15 mouse cellular contexts compared by ENCODE assay signal in genomic region chr9:103326449-103326848, GRCm38 (mm10). TPM values are rescaled to one million over a fixed set of nuclear protein-coding genes. Genes with fewer than 3 reads are reported as not detected.
DNase-seq lines count a peak whose midpoint lies in the region; ATAC-seq and TF ChIP-seq lines count a peak whose summit lies in the region.
"Had no signal": no experiment of that assay in that cellular context is flagged by ENCODE, and none has a peak within 500 bp of the region (broad histone marks: within the 10 kb centered on the region; RNA-seq: fewer than 3 reads in every experiment).

No protein-coding gene starts in this region.

- no peak for TF ChIP-seq CTCF in intestine, postnatal 0 days (IDR thresholded peaks at IDR 0.05; ENCODE audit: low read depth)
- no peak for TF ChIP-seq CTCF in bone marrow, adult 2 months (IDR thresholded peaks at IDR 0.05; ENCODE audit: control insufficient read depth, insufficient read depth, low read length)

- TF ChIP-seq POLR2A in bone marrow, adult 2 months (IDR thresholded peaks at IDR 0.05; ENCODE audit: borderline replicate concordance, control insufficient read depth, low read depth, low read length): no peak

- no peak overlapping the region for H3K27ac ChIP-seq in intestine, embryonic 15.5 days
- no peak overlapping the region for H3K27ac ChIP-seq in intestine, postnatal 0 days (ENCODE audit: low read depth, low read length)
- peak overlapping the region; percentile 63 for H3K27ac ChIP-seq in bone marrow, adult 2 months (ENCODE audit: control insufficient read depth, insufficient read depth, low read depth, low read length, poor library complexity)
- peak overlapping the region; percentile 83 for H3K27ac ChIP-seq in liver, embryonic 16.5 days (ENCODE audit: low read length)
- H3K27ac ChIP-seq in forebrain, embryonic 11.5 days (ENCODE audit: low read depth, low read length): no peak overlapping the region
- H3K27ac ChIP-seq: kidney, embryonic 15.5 days; limb, embryonic 10.5 days; midbrain, embryonic 13.5 days had no signal

- no peak overlapping the region for H3K9ac ChIP-seq in intestine, embryonic 15.5 days
- no peak overlapping the region for H3K9ac ChIP-seq in intestine, postnatal 0 days (ENCODE audit: low read depth, low read length)
- peak overlapping the region; percentile 33; the same call in 1 of the 2 replicates for H3K9ac ChIP-seq in liver, embryonic 16.5 days (ENCODE audit: low read depth, low read length)
- H3K9ac ChIP-seq in forebrain, embryonic 11.5 days (ENCODE audit: low read length): no peak overlapping the region
- H3K9ac ChIP-seq: kidney, embryonic 15.5 days; midbrain, embryonic 13.5 days had no signal

- no peak overlapping the region for H3K4me2 ChIP-seq in intestine, embryonic 15.5 days (replicated peaks)
- no peak overlapping the region; the same call in 1 of the 2 replicates for H3K4me2 ChIP-seq in intestine, postnatal 0 days (replicated peaks; ENCODE audit: low read depth)
- peak overlapping the region; percentile 47 for H3K4me2 ChIP-seq in liver, embryonic 16.5 days (ENCODE audit: low read depth, low read length)
- H3K4me2 ChIP-seq in forebrain, embryonic 11.5 days (ENCODE audit: low read depth, low read length, severe bottlenecking): no peak overlapping the region
- H3K4me2 ChIP-seq: kidney, embryonic 15.5 days; midbrain, embryonic 13.5 days had no signal

- no peaks in the 10 kb centered on the region for H3K9me3 ChIP-seq in intestine, embryonic 15.5 days
- H3K9me3 ChIP-seq in intestine, postnatal 0 days (ENCODE audit: control insufficient read depth): no peaks in the 10 kb centered on the region
- no peaks in the 10 kb centered on the region for H3K9me3 ChIP-seq in liver, embryonic 16.5 days (replicated peaks; ENCODE audit: control insufficient read depth, low read length)
- no peaks in the 10 kb centered on the region for H3K9me3 ChIP-seq in forebrain, embryonic 11.5 days (ENCODE audit: control insufficient read depth, low read length)
- H3K9me3 ChIP-seq: kidney, embryonic 15.5 days; limb, embryonic 10.5 days; midbrain, embryonic 13.5 days had no signal

- H3K36me3 ChIP-seq in intestine, embryonic 15.5 days: peaks cover 44% of the 10 kb centered on the region
- peaks cover 61% of the 10 kb centered on the region for H3K36me3 ChIP-seq in intestine, postnatal 0 days (ENCODE audit: control insufficient read depth, insufficient read depth)
- H3K36me3 ChIP-seq in liver, embryonic 16.5 days (ENCODE audit: control insufficient read depth, insufficient read depth): peaks cover 71% of the 10 kb centered on the region
- H3K36me3 ChIP-seq in forebrain, embryonic 11.5 days (ENCODE audit: control insufficient read depth, insufficient read depth, low read length): peaks cover 21% of the 10 kb centered on the region; the same call in 1 of the 2 replicates

- no peaks in the 10 kb centered on the region for H3K27me3 ChIP-seq in intestine, embryonic 15.5 days (replicated peaks)
- H3K27me3 ChIP-seq in intestine, postnatal 0 days (replicated peaks; ENCODE audit: control insufficient read depth, insufficient read depth, low read length): no peaks in the 10 kb centered on the region
- H3K27me3 ChIP-seq in liver, embryonic 16.5 days (ENCODE audit: control insufficient read depth, insufficient read depth, low read depth, low read length): no peaks in the 10 kb centered on the region
- H3K27me3 ChIP-seq in forebrain, embryonic 11.5 days (ENCODE audit: control insufficient read depth, insufficient read depth, low read length): no peaks in the 10 kb centered on the region
- H3K27me3 ChIP-seq: kidney, embryonic 15.5 days; midbrain, embryonic 13.5 days had no signal

- ATAC-seq in intestine, embryonic 15.5 days: peak; percentile 73; the same call in 1 of the 2 replicates
- no peak for ATAC-seq in intestine, postnatal 0 days
- ATAC-seq in erythroblast, adult 5-6 weeks (replicated peaks; ENCODE audit: low FRiP score, poor library complexity, severe bottlenecking): peak; percentile 95
- peak; percentile 97 for ATAC-seq in liver, embryonic 16.5 days (ENCODE audit: low read depth)
- no peak for ATAC-seq in forebrain, embryonic 11.5 days (replicated peaks; ENCODE audit: low FRiP score)
- ATAC-seq: midbrain, embryonic 13.5 days had no signal

- no peaks in the 10 kb centered on the region for H3K4me1 ChIP-seq in intestine, embryonic 15.5 days (replicated peaks)
- H3K4me1 ChIP-seq in intestine, postnatal 0 days (replicated peaks; ENCODE audit: control insufficient read depth, insufficient read depth, low read length): no peaks in the 10 kb centered on the region
- peaks cover 2% of the 10 kb centered on the region for H3K4me1 ChIP-seq in bone marrow, adult 2 months (ENCODE audit: control insufficient read depth, insufficient read depth, low read length)
- H3K4me1 ChIP-seq in liver, embryonic 16.5 days (ENCODE audit: control insufficient read depth, low read depth, low read length): peaks cover 16% of the 10 kb centered on the region
- H3K4me1 ChIP-seq in forebrain, embryonic 11.5 days (replicated peaks; ENCODE audit: control insufficient read depth, insufficient read depth, low read length): no peaks in the 10 kb centered on the region
- H3K4me1 ChIP-seq: kidney, embryonic 15.5 days; limb, embryonic 10.5 days; midbrain, embryonic 13.5 days had no signal

- DNase-seq in forebrain, embryonic 11.5 days (ENCODE audit: low spot score): no peak
- no peak for DNase-seq in embryo, embryonic 9.5 days (ENCODE audit: extremely low spot score)
- DNase-seq in frontal cortex, postnatal 10 days (ENCODE audit: low spot score in 2 of 2): no peak
- DNase-seq: cerebellum, adult 9-11 months; lung, postnatal 10 days; thymus, postnatal 36 days had no signal

- 77% methylated on average over 9 of the region's 9 CpGs for WGBS in intestine, embryonic 15.5 days
- WGBS in intestine, postnatal 0 days: 53% methylated on average over 9 of the region's 9 CpGs
- 65% methylated on average over 9 of the region's 9 CpGs for WGBS in bone marrow, adult 2 months
- 34% methylated on average over 9 of the region's 9 CpGs for WGBS in liver, embryonic 16.5 days (ENCODE audit: insufficient replicate concordance)
- 91% methylated on average over 9 of the region's 9 CpGs for WGBS in forebrain, embryonic 11.5 days

- no peak overlapping the region for H3K4me3 ChIP-seq in intestine, embryonic 15.5 days (replicated peaks)
- H3K4me3 ChIP-seq in intestine, postnatal 0 days (ENCODE audit: low read depth, low read length): no peak overlapping the region
- H3K4me3 ChIP-seq in bone marrow, adult 2 months (replicated peaks; ENCODE audit: control insufficient read depth, low read depth, low read length): no peak overlapping the region
- H3K4me3 ChIP-seq in liver, embryonic 16.5 days (ENCODE audit: low read depth, low read length): no peak overlapping the region; the same call in 1 of the 2 replicates
- no peak overlapping the region for H3K4me3 ChIP-seq in forebrain, embryonic 11.5 days (ENCODE audit: low read depth, low read length)
- H3K4me3 ChIP-seq: kidney, embryonic 15.5 days; limb, embryonic 10.5 days; midbrain, embryonic 13.5 days had no signal

RNA-seq across cellular contexts. Expression of gene Topbp1, which starts 21.4 kb away (rescaled TPM):
- polyA plus RNA-seq in intestine, embryonic 15.5 days (2015; fragmentation: Nextera tagmentation; extraction: Ambion mirVana): 55.4 and 62.3 TPM in 2 replicates
- 15.2 and 17.1 TPM in 2 replicates for polyA plus RNA-seq in intestine, postnatal 0 days (2015; fragmentation: Nextera tagmentation; extraction: Ambion mirVana)
- 46.9 and 52.8 TPM in 2 replicates for polyA plus RNA-seq in bone marrow, adult 2 months (2011; ENCODE audit: insufficient read depth, insufficient read length, low replicate concordance, missing spikeins)
- total RNA-seq in erythroblast, adult 5-6 weeks (2015; ENCODE audit: low replicate concordance): 49.3 and 75.1 TPM in 2 replicates
- total RNA-seq in erythroblast, adult 5-6 weeks (2017; ENCODE audit: low replicate concordance): 82.1 and 86.1 TPM in 2 replicates
- polyA plus RNA-seq in liver, embryonic 16.5 days (2015; fragmentation: Nextera tagmentation; extraction: Ambion mirVana): 29.2 and 29.4 TPM in 2 replicates
- 107 and 119 TPM in 2 replicates for polyA plus RNA-seq in forebrain, embryonic 11.5 days (2014; fragmentation: Nextera tagmentation; extraction: Ambion mirVana)

RNA-seq across cellular contexts. Expression of gene 1300017J02Rik, which starts 21.6 kb away (rescaled TPM):
- polyA plus RNA-seq in intestine, embryonic 15.5 days (2015; fragmentation: Nextera tagmentation; extraction: Ambion mirVana): 2.3 and 2.4 TPM in 2 replicates
- polyA plus RNA-seq in intestine, postnatal 0 days (2015; fragmentation: Nextera tagmentation; extraction: Ambion mirVana): 2.4 and 3.8 TPM in 2 replicates
- 52.1 and 67.0 TPM in 2 replicates for polyA plus RNA-seq in bone marrow, adult 2 months (2011; ENCODE audit: insufficient read depth, insufficient read length, low replicate concordance, missing spikeins)
- 403 and 418 TPM in 2 replicates for total RNA-seq in erythroblast, adult 5-6 weeks (2015; ENCODE audit: low replicate concordance)
- 508 and 583 TPM in 2 replicates for total RNA-seq in erythroblast, adult 5-6 weeks (2017; ENCODE audit: low replicate concordance)
- polyA plus RNA-seq in liver, embryonic 16.5 days (2015; fragmentation: Nextera tagmentation; extraction: Ambion mirVana): 102 and 113 TPM in 2 replicates
- polyA plus RNA-seq in forebrain, embryonic 11.5 days (2014; fragmentation: Nextera tagmentation; extraction: Ambion mirVana): 2.5 and 2.9 TPM in 2 replicates
- total RNA-seq: heart, adult 8-10 months had no signal

RNA-seq across cellular contexts. Expression of gene Cdv3, which starts 39.2 kb away (rescaled TPM):
- 90.7 and 97.1 TPM in 2 replicates for polyA plus RNA-seq in intestine, embryonic 15.5 days (2015; fragmentation: Nextera tagmentation; extraction: Ambion mirVana)
- polyA plus RNA-seq in intestine, postnatal 0 days (2015; fragmentation: Nextera tagmentation; extraction: Ambion mirVana): 38.8 and 39.8 TPM in 2 replicates
- 47.9 and 78.8 TPM in 2 replicates for polyA plus RNA-seq in bone marrow, adult 2 months (2011; ENCODE audit: insufficient read depth, insufficient read length, low replicate concordance, missing spikeins)
- total RNA-seq in erythroblast, adult 5-6 weeks (2015; ENCODE audit: low replicate concordance): 22.7 and 28.2 TPM in 2 replicates
- 43.1 and 45.6 TPM in 2 replicates for total RNA-seq in erythroblast, adult 5-6 weeks (2017; ENCODE audit: low replicate concordance)
- 41.2 and 41.8 TPM in 2 replicates for polyA plus RNA-seq in liver, embryonic 16.5 days (2015; fragmentation: Nextera tagmentation; extraction: Ambion mirVana)
- 150 and 153 TPM in 2 replicates for polyA plus RNA-seq in forebrain, embryonic 11.5 days (2014; fragmentation: Nextera tagmentation; extraction: Ambion mirVana)

Comparison
In these comparisons a context has a peak if more than half of its experiments do, and no peak if none do; other contexts are left out.
1. ATAC-seq: peak in intestine, embryonic 15.5 days (single experiment), erythroblast, adult 5-6 weeks (single experiment) and liver, embryonic 16.5 days (single experiment); none in intestine, postnatal 0 days (single experiment) and forebrain, embryonic 11.5 days (single experiment).
2. H3K27ac ChIP-seq: peak in bone marrow, adult 2 months (single experiment) and liver, embryonic 16.5 days (single experiment); none in intestine, embryonic 15.5 days (single experiment), intestine, postnatal 0 days (single experiment) and forebrain, embryonic 11.5 days (single experiment).
3. RNA of gene 1300017J02Rik, which starts 21.6 kb away (polyA plus RNA-seq): 102 to 113 TPM in liver, embryonic 16.5 days and 52.1 to 67.0 TPM in bone marrow, adult 2 months; 2.4 to 3.8 TPM in intestine, postnatal 0 days, 2.5 to 2.9 TPM in forebrain, embryonic 11.5 days and 2.3 to 2.4 TPM in intestine, embryonic 15.5 days; every median in the first group is over 10 times any median in the second.